Mouse (Mus musculus): ENCODE data around the gene Macf1. TPM values are rescaled to one million over a fixed set of nuclear protein-coding genes. Genes with fewer than 3 reads are reported as not detected.

Gene Macf1
- polyA plus RNA-seq, 1 experiment from 2014 or later = 82.9 TPM

- Histone ChIP-seq H3K4me2 (ENCODE audit: low read length) (no peak overlapping the region), H3K9ac (replicated peaks; ENCODE audit: low read depth, low read length) (no peak overlapping the region), H3K4me3 (replicated peaks; ENCODE audit: low read length) (no peak overlapping the region), H3K27me3 (replicated peaks; ENCODE audit: control insufficient read depth, insufficient read depth, low read length) (no peaks in the 10 kb centered on the region), H3K27ac (ENCODE audit: low read length) (no peak overlapping the region), H3K9me3 (ENCODE audit: control insufficient read depth, low read length) (no peaks in the 10 kb centered on the region), H3K36me3 (ENCODE audit: control insufficient read depth, insufficient read depth) (peaks cover 52% of the 10 kb centered on the region), H3K4me1 (replicated peaks; ENCODE audit: control insufficient read depth, insufficient read depth, low read length) (no peaks in the 10 kb centered on the region)
- 97% methylated on average over 4 of the region's 4 CpGs for WGBS
- no peak for ATAC-seq
These were observed 320.6 kb downstream of the Macf1 start for GRCm38 (mm10) chr4:123363555-123363954.

GRCm38 (mm10) chr4:123360771-123361170, 323.4 kb downstream of the Macf1 start:
- no peak overlapping the region for H3K27ac ChIP-seq (ENCODE audit: low read length)
- no peaks in the 10 kb centered on the region for H3K9me3 ChIP-seq (ENCODE audit: control insufficient read depth, low read length)
- H3K27me3 ChIP-seq (replicated peaks; ENCODE audit: control insufficient read depth, insufficient read depth, low read length) = no peaks in the 10 kb centered on the region
- ATAC-seq = no peak
- peaks cover 41% of the 10 kb centered on the region for H3K36me3 ChIP-seq (ENCODE audit: control insufficient read depth, insufficient read depth)
- H3K4me1 ChIP-seq (replicated peaks; ENCODE audit: control insufficient read depth, insufficient read depth, low read length) = no peaks in the 10 kb centered on the region
- H3K4me3 ChIP-seq (replicated peaks; ENCODE audit: low read length) = no peak overlapping the region
- H3K4me2 ChIP-seq (ENCODE audit: low read length) = no peak overlapping the region
- WGBS = 94% methylated on average over 12 of the region's 12 CpGs
- H3K9ac ChIP-seq (replicated peaks; ENCODE audit: low read depth, low read length) = no peak overlapping the region

GRCm38 (mm10) chr4:123358613-123359012, 325.5 kb downstream of the Macf1 start:
- Histone ChIP-seq H3K4me2 (ENCODE audit: low read length) (no peak overlapping the region), H3K27me3 (replicated peaks; ENCODE audit: control insufficient read depth, insufficient read depth, low read length) (no peaks in the 10 kb centered on the region), H3K4me3 (replicated peaks; ENCODE audit: low read length) (no peak overlapping the region), H3K9ac (replicated peaks; ENCODE audit: low read depth, low read length) (no peak overlapping the region), H3K9me3 (ENCODE audit: control insufficient read depth, low read length) (no peaks in the 10 kb centered on the region), H3K27ac (ENCODE audit: low read length) (no peak overlapping the region), H3K36me3 (ENCODE audit: control insufficient read depth, insufficient read depth) (peaks cover 41% of the 10 kb centered on the region), H3K4me1 (replicated peaks; ENCODE audit: control insufficient read depth, insufficient read depth, low read length) (no peaks in the 10 kb centered on the region)
- WGBS = 92% methylated on average over 7 of the region's 7 CpGs
- ATAC-seq = no peak

- H3K27ac ChIP-seq (ENCODE audit: low read length) = no peak overlapping the region
- no peak for ATAC-seq
- H3K36me3 ChIP-seq (ENCODE audit: control insufficient read depth, insufficient read depth) = peaks cover 46% of the 10 kb centered on the region
- no peak overlapping the region for H3K9ac ChIP-seq (replicated peaks; ENCODE audit: low read depth, low read length)
- no peaks in the 10 kb centered on the region for H3K9me3 ChIP-seq (ENCODE audit: control insufficient read depth, low read length)
- no peaks in the 10 kb centered on the region for H3K27me3 ChIP-seq (replicated peaks; ENCODE audit: control insufficient read depth, insufficient read depth, low read length)
- H3K4me1 ChIP-seq (replicated peaks; ENCODE audit: control insufficient read depth, insufficient read depth, low read length) = no peaks in the 10 kb centered on the region
- H3K4me3 ChIP-seq (replicated peaks; ENCODE audit: low read length) = no peak overlapping the region
- 92% methylated on average over 8 of the region's 8 CpGs for WGBS
- no peak overlapping the region for H3K4me2 ChIP-seq (ENCODE audit: low read length)
These were observed 328.2 kb downstream of the Macf1 start for GRCm38 (mm10) chr4:123355941-123356340.

GRCm38 (mm10) chr4:123353271-123353877, 330.8 kb downstream of the Macf1 start:
- Histone ChIP-seq H3K27me3 (replicated peaks; ENCODE audit: control insufficient read depth, insufficient read depth, low read length) (no peaks in the 10 kb centered on the region), H3K4me2 (ENCODE audit: low read length) (no peak overlapping the region), H3K36me3 (ENCODE audit: control insufficient read depth, insufficient read depth) (peaks cover 49% of the 10 kb centered on the region), H3K27ac (ENCODE audit: low read length) (no peak overlapping the region), H3K4me1 (replicated peaks; ENCODE audit: control insufficient read depth, insufficient read depth, low read length) (no peaks in the 10 kb centered on the region), H3K9me3 (ENCODE audit: control insufficient read depth, low read length) (no peaks in the 10 kb centered on the region), H3K4me3 (replicated peaks; ENCODE audit: low read length) (no peak overlapping the region), H3K9ac (replicated peaks; ENCODE audit: low read depth, low read length) (no peak overlapping the region)
- ATAC-seq = no peak
- WGBS = 94% methylated on average over 10 of the region's 10 CpGs

GRCm38 (mm10) chr4:123343471-123343789, 340.7 kb downstream of the Macf1 start:
- H3K27me3 ChIP-seq (replicated peaks; ENCODE audit: control insufficient read depth, insufficient read depth, low read length) = peaks cover 36% of the 10 kb centered on the region

GRCm38 (mm10) chr4:123342642-123343470, 341.3 kb downstream of the Macf1 start, which contains the start of gene Bmp8a:
TSS of gene Bmp8a (minus strand) at chr4:123343252.
- Histone ChIP-seq H3K4me3 (replicated peaks; ENCODE audit: low read length) (peak within 1 kb of the TSS; percentile 54), H3K36me3 (ENCODE audit: control insufficient read depth, insufficient read depth) (peaks cover 2% of the 10 kb centered on the region; the same call in 1 of the 2 replicates), H3K27me3 (replicated peaks; ENCODE audit: control insufficient read depth, insufficient read depth, low read length) (peaks cover 36% of the 10 kb centered on the region), H3K4me2 (ENCODE audit: low read length) (peak within 1 kb of the TSS; percentile 59), H3K4me1 (replicated peaks; ENCODE audit: control insufficient read depth, insufficient read depth, low read length) (peaks cover 10% of the 10 kb centered on the region), H3K9ac (replicated peaks; ENCODE audit: low read depth, low read length) (peak within 1 kb of the TSS; percentile 30), H3K27ac (ENCODE audit: low read length) (no peak within 1 kb of the TSS), H3K9me3 (ENCODE audit: control insufficient read depth, low read length) (no peaks in the 10 kb centered on the region)
- peak; percentile 94 for ATAC-seq
- under 1% methylated on average over 65 of the region's 65 CpGs for WGBS

More at GRCm38 (mm10) chr4:123343471-123343789, 340.7 kb downstream of the Macf1 start:
- Histone ChIP-seq H3K9me3 (ENCODE audit: control insufficient read depth, low read length) (no peaks in the 10 kb centered on the region), H3K36me3 (ENCODE audit: control insufficient read depth, insufficient read depth) (peaks cover 2% of the 10 kb centered on the region; the same call in 1 of the 2 replicates), H3K27ac (ENCODE audit: low read length) (no peak overlapping the region), H3K4me1 (replicated peaks; ENCODE audit: control insufficient read depth, insufficient read depth, low read length) (peaks cover 10% of the 10 kb centered on the region), H3K4me2 (ENCODE audit: low read length) (peak overlapping the region; percentile 59), H3K9ac (replicated peaks; ENCODE audit: low read depth, low read length) (no peak overlapping the region), H3K4me3 (replicated peaks; ENCODE audit: low read length) (peak overlapping the region; percentile 54)
- WGBS = 10% methylated on average over 6 of the region's 6 CpGs
- no peak for ATAC-seq

GRCm38 (mm10) chr4:123342091-123342641, 342.0 kb downstream of the Macf1 start:
- Histone ChIP-seq H3K27ac (ENCODE audit: low read length) (no peak overlapping the region), H3K9me3 (ENCODE audit: control insufficient read depth, low read length) (no peaks in the 10 kb centered on the region), H3K4me3 (replicated peaks; ENCODE audit: low read length) (peak overlapping the region; percentile 54), H3K27me3 (replicated peaks; ENCODE audit: control insufficient read depth, insufficient read depth, low read length) (peaks cover 36% of the 10 kb centered on the region), H3K36me3 (ENCODE audit: control insufficient read depth, insufficient read depth) (peaks cover under 1% of the 10 kb centered on the region; the same call in 1 of the 2 replicates), H3K9ac (replicated peaks; ENCODE audit: low read depth, low read length) (peak overlapping the region; percentile 30), H3K4me1 (replicated peaks; ENCODE audit: control insufficient read depth, insufficient read depth, low read length) (peaks cover 10% of the 10 kb centered on the region), H3K4me2 (ENCODE audit: low read length) (peak overlapping the region; percentile 59)
- WGBS = 2% methylated on average over 43 of the region's 43 CpGs
- ATAC-seq = peak; percentile 36

GRCm38 (mm10) chr4:123340232-123340631, 343.9 kb downstream of the Macf1 start:
- H3K4me3 ChIP-seq (replicated peaks; ENCODE audit: low read length) = no peak overlapping the region
- ATAC-seq = no peak
- H3K4me2 ChIP-seq (ENCODE audit: low read length) = no peak overlapping the region
- H3K27me3 ChIP-seq (replicated peaks; ENCODE audit: control insufficient read depth, insufficient read depth, low read length) = peaks cover 36% of the 10 kb centered on the region
- H3K27ac ChIP-seq (ENCODE audit: low read length) = no peak overlapping the region
- H3K9me3 ChIP-seq (ENCODE audit: control insufficient read depth, low read length) = no peaks in the 10 kb centered on the region
- no peak overlapping the region for H3K9ac ChIP-seq (replicated peaks; ENCODE audit: low read depth, low read length)
- no peaks in the 10 kb centered on the region for H3K36me3 ChIP-seq (ENCODE audit: control insufficient read depth, insufficient read depth)
- peaks cover 10% of the 10 kb centered on the region for H3K4me1 ChIP-seq (replicated peaks; ENCODE audit: control insufficient read depth, insufficient read depth, low read length)
- 73% methylated on average over 5 of the region's 5 CpGs for WGBS

Data from forebrain, embryonic 16.5 days (tissue).